Mouse (Mus musculus) left cerebral cortex, postnatal 36 days (tissue): Measurements from ENCODE around the gene 2010106E10Rik. TPM values are rescaled to one million over a fixed set of nuclear protein-coding genes. Genes with fewer than 3 reads are reported as not detected.

ENCODE experiments used
- DNase-seq, 2 experiments: peaks; one replicate each; pipeline ENCODE4 v3.0.0; 2021 to 2022; ENCODE audit warnings: low spot score in 2 of 2, mixed read lengths in 1 of 2
- intact Hi-C: fragments of 180-260 bp; cut with DNase I; formaldehyde crosslinking; loops from one replicate; pipeline ENCODE4 v1.15.1; 2025
- total RNA-seq, 2 experiments: library from RNA; stranded (reverse); gene quantifications; 2 replicates each; pipeline ENCODE4 v1.2.3; 2021

2010106E10Rik gene
- not detected for total RNA-seq

GRCm38 (mm10) chrX:112494974-112495373 lies at the start of gene 2010106E10Rik:
2010106E10Rik (plus strand) TSS chrX:112495274.
- intact Hi-C loops = no loop called here
- no peak for DNase-seq

- intact Hi-C loops = no loop called here
- DNase-seq = no peak
Observed at GRCm38 (mm10) chrX:112505651-112506050, 10.6 kb downstream of the 2010106E10Rik start.

DNA sequence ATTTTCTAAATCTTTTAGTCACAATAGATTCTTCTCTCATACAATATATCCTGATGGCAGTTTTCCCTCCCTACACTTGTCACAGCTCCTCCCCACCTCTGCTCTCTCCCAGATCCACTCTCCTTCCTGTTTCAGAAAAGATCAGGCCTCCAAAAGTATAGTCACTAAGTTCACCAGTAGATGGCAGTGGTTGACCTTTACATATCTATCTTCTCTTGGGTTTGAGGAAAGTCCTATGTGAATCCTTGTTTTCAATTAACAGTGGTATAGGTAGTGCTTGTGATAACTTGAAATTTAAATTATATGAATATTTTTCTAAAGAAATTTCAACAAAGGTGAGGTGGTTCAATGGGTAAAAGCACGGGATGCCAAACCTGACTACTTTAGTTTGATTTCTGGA lies 29.7 kb downstream of the 2010106E10Rik start:
- no peak for DNase-seq
- intact Hi-C loops = loop anchor here (2.0 kb wide), 1 partner anchor 380 kb away; no protein-coding TSS in a partner anchor

DNA sequence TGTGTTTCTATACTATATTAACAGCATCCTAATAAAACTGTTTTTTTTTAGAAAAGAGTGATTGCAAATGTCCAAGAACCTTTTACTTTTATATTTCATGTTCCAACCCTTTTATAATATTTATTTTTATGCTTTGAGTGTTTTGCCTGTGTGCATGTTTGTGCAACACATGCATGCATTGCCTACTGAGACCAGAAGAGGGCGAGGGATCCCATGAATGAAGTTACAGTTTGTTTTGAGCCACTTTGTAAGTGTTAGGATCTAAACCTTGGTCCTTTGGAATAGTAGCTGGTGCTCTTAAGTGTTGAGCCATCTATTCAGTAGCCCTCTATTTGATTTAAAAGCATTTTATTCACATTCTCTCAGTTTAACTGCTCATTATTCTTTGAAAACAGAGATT lies 48.0 kb downstream of the 2010106E10Rik start:
- DNase-seq = no peak
- intact Hi-C loops = no loop called here

GRCm38 (mm10) chrX:112567716-112568115 lies 72.6 kb downstream of the 2010106E10Rik start:
- DNase-seq = no peak
- intact Hi-C loops = no loop called here

- intact Hi-C loops = no loop called here
- DNase-seq = peak; percentile 72 to 80
Observed at GRCm38 (mm10) chrX:112600511-112601305, 105.6 kb downstream of the 2010106E10Rik start, which contains the start of gene Zfp711. Zfp711 (plus strand) TSS chrX:112600526.

GRCm38 (mm10) chrX:112601306-112602120 lies 106.4 kb downstream of the 2010106E10Rik start:
- intact Hi-C loops = no loop called here
- DNase-seq = peak; percentile 23 to 26

Other genes with a start within 250 kb of the 2010106E10Rik start
- 1 to 10 TPM; 4.2 to 5.3 TPM for gene Apool, start 183.9 kb upstream of the 2010106E10Rik start, total RNA-seq
- gene Satl1, start 88.5 kb upstream of the 2010106E10Rik start, total RNA-seq = not detected
- gene Zfp711, start 105.3 kb downstream of the 2010106E10Rik start, total RNA-seq = 10 to 100 TPM; 11.0 to 11.2 TPM
- not detected for gene Pof1b, start 203.4 kb downstream of the 2010106E10Rik start, total RNA-seq